Mouse (Mus musculus) Patski (cell line): ENCODE measurements around the gene Zcchc14. TPM values are rescaled to one million over a fixed set of nuclear protein-coding genes. Genes with fewer than 3 reads are reported as not detected.

ENCODE experiments used
- ATAC-seq: fragments of 100-300 bp; one replicate; pipeline ENCODE4 v1.8.0; 2021
- CTCF ChIA-PET: fragments of 350-600 bp; sonication (Branson Sonifier 250); formaldehyde crosslinking; loops from one replicate; lab custom pipeline; 2022; ENCODE audit warnings: inconsistent platforms; lab: Charles Lee
- POLR2A ChIA-PET: fragments of 350-600 bp; sonication (Branson Sonifier 250); formaldehyde crosslinking; loops from one replicate; lab custom pipeline; 2022; ENCODE audit warnings: antibody characterized with exemption, inconsistent platforms; lab: Charles Lee
- DNase-seq: peaks from one replicate; pipeline ENCODE4 v3.0.0-alpha.2; 2011; ENCODE audit warnings: low read depth, low spot score
- H3K27me3 ChIP-seq: fragments of 371-371 bp; one replicate; pipeline ENCODE4 v1.5.1; 2021
- CTCF ChIP-seq: fragments of 100-300 bp; IDR thresholded peaks from one replicate; pipeline ENCODE4 v1.5.1; 2021
- in situ Hi-C: fragments of 300-500 bp; cut with MboI; formaldehyde crosslinking; loops from 3 replicates; pipeline ENCODE4 v1.11.1; 2018; ENCODE audit warnings: low pct_unique_long_range_greater_than_20kb, mixed read lengths
- polyA plus RNA-seq: library from polyadenylated mRNA; unstranded; gene quantifications from one replicate; pipeline ENCODE4 v1.2.3, GENCODE M21; 2021

The Zcchc14 gene
- polyA plus RNA-seq, 1 experiment from 2014 or later, result 36.4 TPM

GRCm38 (mm10) chr8:121683083-121683832 is 30.6 kb upstream of the Zcchc14 start:
- in situ Hi-C loops, result no loop called here
- peaks cover 16% of the 10 kb centered on the region for H3K27me3 ChIP-seq
- ATAC-seq, result no peak
- no peak for TF ChIP-seq CTCF
- ChIA-PET CTCF (no interaction called here), POLR2A (no interaction called here)
- peak; percentile 35 for DNase-seq

- TF ChIP-seq CTCF, result no peak
- DNase-seq, result no peak
- ChIA-PET CTCF (interaction anchor here (1.4 kb wide), 1 partner anchor 74 kb away, joined by 4 read pairs; no protein-coding TSS in a partner anchor), POLR2A (no interaction called here)
- ATAC-seq, result no peak
- in situ Hi-C loops, result no loop called here
- H3K27me3 ChIP-seq, result peaks cover 16% of the 10 kb centered on the region
These were observed 28.8 kb upstream of the Zcchc14 start for GRCm38 (mm10) chr8:121681457-121681856.

DNA sequence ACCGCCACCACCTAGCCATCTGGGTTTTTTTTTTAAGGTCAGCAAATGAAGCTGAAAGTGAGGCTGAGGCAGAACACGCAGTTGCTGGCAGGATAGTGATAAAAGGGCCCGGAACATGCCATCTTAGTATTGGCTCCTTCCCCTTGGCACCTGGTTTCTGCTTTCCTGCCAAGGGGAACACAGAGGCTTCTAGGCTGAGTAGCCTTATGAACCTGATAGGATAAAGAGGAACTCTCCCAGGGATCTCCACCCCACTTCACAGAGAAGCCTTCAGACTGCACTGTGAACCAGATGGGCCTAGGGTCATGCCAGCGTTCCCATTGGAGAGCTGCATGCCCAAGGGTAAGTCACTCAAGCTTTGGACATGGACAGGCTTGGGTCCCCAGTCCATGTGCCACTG is 28.2 kb upstream of the Zcchc14 start:
- ATAC-seq (no peak), DNase-seq (no peak)
- in situ Hi-C loops, result no loop called here
- POLR2A ChIA-PET, result no interaction called here
- no peak for TF ChIP-seq CTCF
- CTCF ChIA-PET, result no interaction called here
- peaks cover 16% of the 10 kb centered on the region for H3K27me3 ChIP-seq

GRCm38 (mm10) chr8:121678696-121679095 is 26.0 kb upstream of the Zcchc14 start:
- in situ Hi-C loops, result loop anchor here (5.0 kb wide), 1 partner anchor 131 kb away; no protein-coding TSS in a partner anchor
- H3K27me3 ChIP-seq, result peaks cover 16% of the 10 kb centered on the region
- CTCF ChIA-PET, result no interaction called here
- TF ChIP-seq CTCF, result no peak
- POLR2A ChIA-PET, result interaction anchor here (0.6 kb wide), 1 partner anchor 9 kb away, joined by 4 read pairs; no protein-coding TSS in a partner anchor
- DNase-seq (no peak), ATAC-seq (no peak)

GRCm38 (mm10) chr8:121675701-121676100 is 23.0 kb upstream of the Zcchc14 start:
- in situ Hi-C loops, result loop anchor here (5.0 kb wide), 1 partner anchor 128 kb away; no protein-coding TSS in a partner anchor
- DNase-seq, result no peak
- POLR2A ChIA-PET, result no interaction called here
- no peak for ATAC-seq
- H3K27me3 ChIP-seq, result peaks cover 6% of the 10 kb centered on the region
- CTCF ChIA-PET, result interaction anchor here (0.8 kb wide), 1 partner anchor 9 kb away, joined by 3 read pairs; no protein-coding TSS in a partner anchor
- no peak for TF ChIP-seq CTCF

DNA sequence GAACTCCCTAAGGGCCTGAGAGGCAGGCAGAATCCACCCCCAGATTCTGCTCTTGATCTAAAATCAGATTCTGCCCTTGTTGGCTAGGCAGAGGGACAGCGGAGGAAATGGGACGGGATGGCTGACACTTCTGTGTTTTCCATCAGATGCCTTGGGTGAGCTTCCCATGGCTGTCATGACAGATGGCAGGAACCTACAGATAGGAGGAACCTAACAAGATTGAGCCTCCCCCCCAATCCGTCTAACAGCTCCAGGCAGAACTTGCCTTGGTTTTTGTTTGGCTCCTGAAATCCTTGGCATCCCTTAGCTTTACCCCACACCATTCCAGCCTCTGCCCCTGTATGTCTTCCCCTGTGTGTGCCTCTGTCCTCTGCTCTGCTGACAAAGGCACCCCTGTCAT is 22.5 kb upstream of the Zcchc14 start:
- ChIA-PET CTCF (no interaction called here), POLR2A (no interaction called here)
- in situ Hi-C loops, result loop anchor here (5.0 kb wide), 1 partner anchor 128 kb away; no protein-coding TSS in a partner anchor
- no peak for ATAC-seq
- TF ChIP-seq CTCF, result no peak
- DNase-seq, result no peak
- peaks cover 3% of the 10 kb centered on the region for H3K27me3 ChIP-seq

DNA sequence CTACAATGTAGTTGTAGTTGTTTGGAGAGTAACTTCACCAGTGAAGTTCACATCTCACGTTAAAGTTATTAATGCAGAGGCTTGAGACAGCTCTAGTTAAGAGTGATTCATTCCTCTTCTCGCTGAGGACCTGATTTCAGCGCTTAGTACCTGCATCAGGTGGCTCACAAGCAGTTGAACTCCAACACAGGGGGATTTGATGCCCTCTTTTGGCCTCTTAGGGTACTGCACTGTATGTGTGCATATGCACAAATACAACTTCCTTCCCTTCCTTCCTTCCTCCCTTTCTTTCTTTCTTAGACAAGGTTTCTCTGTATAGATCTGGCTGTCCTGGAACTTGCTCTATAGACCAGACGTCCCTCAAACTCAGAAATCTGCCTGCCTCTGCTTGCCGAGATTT is 21.8 kb upstream of the Zcchc14 start:
- DNase-seq (no peak), ATAC-seq (no peak)
- ChIA-PET CTCF (interaction anchor here (0.9 to 1.5 kb wide), 5 partner anchors 11 to 83 kb away, joined by 4 to 9 read pairs (median 5); no protein-coding TSS in a partner anchor), POLR2A (no interaction called here)
- peaks cover 1% of the 10 kb centered on the region for H3K27me3 ChIP-seq
- no peak for TF ChIP-seq CTCF
- in situ Hi-C loops, result loop anchor here (5.0 kb wide), 1 partner anchor 67 kb away; no protein-coding TSS in a partner anchor

DNA sequence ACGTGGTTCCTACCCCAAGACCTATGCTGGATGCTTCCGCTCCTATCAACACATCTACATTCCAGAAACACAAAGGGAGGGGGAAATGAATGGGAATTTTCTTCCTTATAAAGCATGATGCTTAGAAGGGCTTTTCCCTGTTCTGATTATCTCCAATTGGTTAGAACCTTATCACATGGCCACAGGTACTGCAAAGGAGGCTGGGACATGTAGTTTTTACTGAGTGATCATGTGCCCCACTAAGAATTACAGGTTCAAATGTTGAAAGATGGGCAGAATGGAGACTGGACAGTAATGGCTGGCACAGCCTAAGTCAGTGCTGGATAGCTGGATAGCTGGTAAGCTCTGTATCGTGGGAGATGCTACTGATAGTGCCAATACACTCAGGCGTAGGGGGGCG is 21.2 kb upstream of the Zcchc14 start:
- ChIA-PET POLR2A (no interaction called here), CTCF (interaction anchor here (0.7 to 1.5 kb wide), 6 partner anchors 11 to 83 kb away, joined by 3 to 9 read pairs (median 5); no protein-coding TSS in a partner anchor)
- in situ Hi-C loops, result loop anchor here (5.0 kb wide), 1 partner anchor 67 kb away; no protein-coding TSS in a partner anchor
- DNase-seq (no peak), ATAC-seq (no peak)
- TF ChIP-seq CTCF, result no peak
- no peaks in the 10 kb centered on the region for H3K27me3 ChIP-seq

- DNase-seq (no peak), ATAC-seq (no peak)
- CTCF ChIA-PET, result interaction anchor here (1.3 to 1.5 kb wide), 3 partner anchors 12 to 82 kb away, joined by 4 to 9 read pairs (median 5); no protein-coding TSS in a partner anchor
- POLR2A ChIA-PET, result no interaction called here
- no peak for TF ChIP-seq CTCF
- in situ Hi-C loops, result loop anchor here (5.0 kb wide), 1 partner anchor 66 kb away; no protein-coding TSS in a partner anchor
- H3K27me3 ChIP-seq, result no peaks in the 10 kb centered on the region
These were observed 20.5 kb upstream of the Zcchc14 start for GRCm38 (mm10) chr8:121673153-121673552.

GRCm38 (mm10) chr8:121669208-121669607 is 16.5 kb upstream of the Zcchc14 start:
- ATAC-seq, result peak; percentile 62
- H3K27me3 ChIP-seq, result peaks cover 9% of the 10 kb centered on the region
- POLR2A ChIA-PET, result interaction anchor here (0.8 to 2.7 kb wide), 4 partner anchors 13 to 44 kb away, joined by 4 to 10 read pairs (median 4); partner anchors contain the start of gene Zcchc14
- CTCF ChIA-PET, result interaction anchor here (0.8 to 1.7 kb wide), 3 partner anchors 17 to 67 kb away, joined by 3 to 4 read pairs (median 3); no protein-coding TSS in a partner anchor
- no peak for DNase-seq
- no peak for TF ChIP-seq CTCF
- in situ Hi-C loops, result no loop called here
